Mouse (Mus musculus): ENCODE data around the gene Ctsm. TPM values are rescaled to one million over a fixed set of nuclear protein-coding genes. Genes with fewer than 3 reads are reported as not detected.
"Not testable (repeated sequence)": the region's sequence is repeated elsewhere in the genome, so short reads cannot be mapped to it uniquely, and the experiment has no call there.

The Ctsm gene
- total RNA-seq (2021), result not detected
- long read RNA-seq, experiment 1, result 0 reads
- long read RNA-seq, experiment 2, result 0 reads

DNA sequence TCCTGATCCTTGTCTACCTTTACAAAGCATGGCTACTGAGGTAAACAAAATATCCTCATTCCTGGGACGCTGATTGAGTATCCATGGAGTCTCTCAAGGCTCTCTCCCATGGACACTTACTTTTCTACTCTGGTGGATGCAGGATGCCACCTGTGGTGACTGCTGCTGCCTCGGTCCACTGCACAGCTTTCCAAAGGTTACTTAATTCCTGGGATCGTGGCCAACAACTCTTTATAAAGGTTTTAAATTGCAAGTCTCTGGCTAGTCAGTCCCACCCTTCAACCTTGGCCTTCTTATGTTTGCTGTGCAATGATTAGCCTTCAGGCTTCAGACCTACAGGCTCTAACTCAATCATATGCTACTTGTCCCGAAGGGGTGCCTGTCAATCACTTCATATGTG is at the start of gene Ctsm:
TSS of gene Ctsm (minus strand) at position 209 of the 400 bp plus-strand sequence.
- no peak for DNase-seq

DNA sequence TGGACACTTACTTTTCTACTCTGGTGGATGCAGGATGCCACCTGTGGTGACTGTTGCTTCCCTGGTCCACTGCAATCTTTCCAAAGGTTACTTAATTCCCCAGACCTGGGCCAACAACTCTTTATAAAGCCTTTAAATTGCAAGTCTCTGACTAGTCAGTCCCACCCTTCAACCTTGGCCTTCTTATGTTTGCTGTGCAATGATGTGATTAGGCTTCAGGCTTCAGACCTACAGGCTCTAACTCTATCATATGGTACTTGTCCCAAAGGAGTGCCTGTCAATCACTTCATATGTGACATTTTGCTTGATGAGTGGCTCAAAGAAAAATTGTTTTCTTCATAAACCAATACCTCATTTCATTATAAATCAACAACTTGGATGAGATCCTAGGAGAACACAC is 28.4 kb upstream of the Ctsm start, which contains the start of gene Cts3:
TSS of gene Cts3 (minus strand) at position 101 of the 400 bp plus-strand sequence.
- no peak for DNase-seq

DNA sequence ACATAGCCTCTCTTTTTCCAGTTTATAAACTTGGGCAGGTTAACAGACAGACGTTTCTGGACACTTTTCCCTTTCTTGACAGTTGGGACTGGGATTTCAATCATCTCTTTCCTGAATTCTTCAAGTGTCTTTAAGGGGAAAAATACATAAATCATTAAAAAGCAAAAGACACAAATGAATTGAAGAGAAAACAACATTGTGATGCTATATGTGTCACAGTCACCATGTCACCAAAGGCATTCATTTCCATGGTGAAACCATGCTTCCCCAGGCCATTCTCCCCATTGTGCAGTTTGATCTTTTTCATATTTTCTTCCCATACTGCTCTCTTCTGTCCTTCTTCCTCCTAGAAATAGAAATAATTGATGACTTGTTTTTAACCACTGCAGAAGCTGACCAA is 26.4 kb upstream of the Ctsm start, which contains the start of gene Gm49352:
TSS of gene Gm49352 (minus strand) at position 101 of the 400 bp plus-strand sequence.
- DNase-seq, result not testable (repeated sequence)

Other genes with a start within 250 kb of the Ctsm start
- gene Cts7, start 183.6 kb downstream of the Ctsm start, total RNA-seq (2021), result not detected
- not detected for gene Gm49352, start 26.3 kb upstream of the Ctsm start, total RNA-seq (2021)
- not detected for gene Cts3, start 28.3 kb upstream of the Ctsm start, total RNA-seq (2021)